In the genomic region with DNA sequence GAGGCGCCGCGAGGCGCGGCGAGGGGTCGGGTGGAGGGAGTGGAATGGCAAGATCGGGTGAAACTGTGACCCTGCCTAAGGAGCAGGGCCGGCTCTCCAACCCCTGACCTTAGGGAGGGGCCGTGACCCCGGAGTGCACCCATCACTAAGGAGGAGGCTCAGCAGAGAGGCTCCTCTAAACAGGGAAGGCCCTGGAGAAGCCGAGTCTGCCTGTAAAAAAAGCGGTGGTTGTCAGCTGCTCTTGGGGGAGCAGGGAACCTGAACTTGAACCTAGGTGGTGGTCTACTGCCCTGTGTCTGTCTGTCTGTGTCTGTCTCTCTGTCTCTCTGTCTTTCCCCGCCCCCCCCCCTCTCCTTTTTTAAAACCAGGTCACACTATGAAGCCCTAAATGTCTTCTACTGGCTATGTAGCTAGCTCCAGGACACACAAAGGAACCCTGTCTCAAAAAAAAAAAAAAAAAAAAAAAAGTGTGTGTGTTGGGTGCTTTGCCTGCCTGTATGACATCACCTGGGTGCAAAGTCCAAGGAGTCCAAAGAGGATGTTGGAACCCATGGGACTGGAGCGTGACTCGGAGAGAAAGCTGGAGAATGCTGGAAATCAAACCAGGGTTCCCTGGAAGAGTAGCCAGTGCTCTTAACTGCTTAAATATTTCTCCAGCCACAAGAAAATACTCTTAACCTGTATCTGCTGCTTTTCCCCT, we compare ENCODE assay signal across 7 mouse cellular contexts. TPM values are rescaled to one million over a fixed set of nuclear protein-coding genes. Genes with fewer than 3 reads are reported as not detected.
A peak's percentile ranks its signal among the peaks of the same experiment; 100 is the strongest.
DNase-seq lines count a peak whose midpoint lies in the region; ATAC-seq and TF ChIP-seq lines count a peak whose summit lies in the region.

No protein-coding gene starts in this region.

- TF ChIP-seq EP300 in CH12.LX (IDR thresholded peaks at IDR 0.05; ENCODE audit: low read length): no peak

- H3K4me3 ChIP-seq in CH12.LX (replicated peaks in 1 of 3; ENCODE audit: low read depth in 2 of 3, low read length in 2 of 3, poor library complexity in 1 of 3): peak overlapping the region; percentile 59 to 90 (median 78)
- H3K4me3 ChIP-seq in forebrain, embryonic 14.5 days (ENCODE audit: low read depth, low read length): peak overlapping the region; percentile 62
- H3K4me3 ChIP-seq in kidney, embryonic 16.5 days (ENCODE audit: low read length): peak overlapping the region; percentile 74

- peak overlapping the region; percentile 9; the same call in 1 of the 2 replicates for H3K27ac ChIP-seq in CH12.LX (ENCODE audit: insufficient read depth, low read depth)
- H3K27ac ChIP-seq in forebrain, embryonic 14.5 days (ENCODE audit: low read depth, low read length): peak overlapping the region; percentile 86
- peak overlapping the region; percentile 97 for H3K27ac ChIP-seq in kidney, embryonic 16.5 days (ENCODE audit: low read length)

- dilution Hi-C loops in CH12.LX (cut with MboI; ENCODE audit: extremely low pct_ligation_motif_present, extremely low pct_unique_long_range_greater_than_20kb, low sequenced_read_pairs): no loop called here

- peaks cover 2 to 16% of the 10 kb centered on the region in 2 experiments; a peak in 3 of 4 replicates for H3K4me1 ChIP-seq in CH12.LX (ENCODE audit: control insufficient read depth in 1 of 2, insufficient read depth in 2 of 2)
- H3K4me1 ChIP-seq in forebrain, embryonic 14.5 days (ENCODE audit: control insufficient read depth, insufficient read depth, low read length): peaks cover 10% of the 10 kb centered on the region; the same call in 1 of the 2 replicates
- peaks cover 24% of the 10 kb centered on the region for H3K4me1 ChIP-seq in kidney, embryonic 16.5 days (ENCODE audit: insufficient read depth, low read length)

- H3K9me3 ChIP-seq in CH12.LX (replicated peaks; ENCODE audit: low read length): no peaks in the 10 kb centered on the region
- H3K9me3 ChIP-seq in forebrain, embryonic 14.5 days (replicated peaks; ENCODE audit: control insufficient read depth, low read length): no peaks in the 10 kb centered on the region
- H3K9me3 ChIP-seq in kidney, embryonic 16.5 days (ENCODE audit: low read length): no peaks in the 10 kb centered on the region

- H3K36me3 ChIP-seq in CH12.LX (replicated peaks in 1 of 2; ENCODE audit: control insufficient read depth in 1 of 2, insufficient read depth in 1 of 2, low read length in 1 of 2): peaks cover 7 to 17% of the 10 kb centered on the region in 2 experiments
- H3K36me3 ChIP-seq in forebrain, embryonic 14.5 days (ENCODE audit: control insufficient read depth, insufficient read depth, low read length): peaks cover 8% of the 10 kb centered on the region; the same call in 1 of the 2 replicates
- H3K36me3 ChIP-seq in kidney, embryonic 16.5 days (ENCODE audit: insufficient read depth, low read length): peaks cover 5% of the 10 kb centered on the region

- in situ Hi-C loops in CH12.LX (cut with MboI; ENCODE audit: low pct_ligation_motif_present, low pct_unique_long_range_greater_than_20kb, low sequenced_read_pairs): no loop called here

- H3K4me2 ChIP-seq in CH12.LX (ENCODE audit: insufficient read depth, low read depth, poor library complexity, severe bottlenecking): peak overlapping the region; percentile 10
- peak overlapping the region; percentile 81 for H3K4me2 ChIP-seq in forebrain, embryonic 14.5 days (ENCODE audit: low read length)
- H3K4me2 ChIP-seq in kidney, embryonic 16.5 days (replicated peaks; ENCODE audit: low read depth, low read length): peak overlapping the region; percentile 90

- peak; percentile 44 for ATAC-seq in forebrain, embryonic 14.5 days
- ATAC-seq in kidney, embryonic 16.5 days (ENCODE audit: low FRiP score, low TSS enrichment): peak; percentile 73
- ATAC-seq in megakaryocyte progenitor cell, adult 5-6 weeks (replicated peaks; ENCODE audit: poor library complexity): peak; percentile 47

- DNase-seq in CH12.LX (ENCODE audit: extremely low read depth): no peak
- DNase-seq in NIH3T3 (ENCODE audit: low read depth): peak; percentile 69
- no peak for DNase-seq in forebrain, embryonic 14.5 days (ENCODE audit: low spot score)
- DNase-seq in gastrocnemius, postnatal 14 days: no peak
- no peak for DNase-seq in cerebellum, adult 9-10 months

- TF ChIP-seq RAD21 in CH12.LX (IDR thresholded peaks at IDR 0.05; ENCODE audit: low read depth, low read length): no peak

- no peak for TF ChIP-seq POLR2A in CH12.LX (IDR thresholded peaks at IDR 0.05; ENCODE audit: low read depth, low read length)

- H3K27me3 ChIP-seq in CH12.LX (replicated peaks): peaks cover 4% of the 10 kb centered on the region
- H3K27me3 ChIP-seq in forebrain, embryonic 14.5 days (replicated peaks; ENCODE audit: control insufficient read depth, insufficient read depth, low read length): no peaks in the 10 kb centered on the region
- no peaks in the 10 kb centered on the region for H3K27me3 ChIP-seq in kidney, embryonic 16.5 days (ENCODE audit: insufficient read depth, low read length)

- intact Hi-C loops in gastrocnemius, postnatal 14 days (cut with DNase I; ENCODE audit: low total_unique reads): no loop called here

- no peak for TF ChIP-seq CTCF in CH12.LX (conservative IDR thresholded peaks at IDR 0.05 in 1 of 2, IDR thresholded peaks at IDR 0.05 in 1 of 2; ENCODE audit: low read depth in 2 of 2, low read length in 2 of 2)

- H3K79me2 ChIP-seq in CH12.LX (replicated peaks; ENCODE audit: control insufficient read depth, extremely low read depth, insufficient read depth, poor library complexity, severe bottlenecking): peaks cover 29% of the 10 kb centered on the region

- WGBS in forebrain, embryonic 14.5 days: 12% methylated on average over 15 of the region's 16 CpGs
- 10% methylated on average over 16 of the region's 16 CpGs for WGBS in kidney, embryonic 16.5 days

- H3K9ac ChIP-seq in CH12.LX (ENCODE audit: insufficient read depth, low read depth): peak overlapping the region; percentile 81
- peak overlapping the region; percentile 99 for H3K9ac ChIP-seq in forebrain, embryonic 14.5 days (ENCODE audit: low read length)
- H3K9ac ChIP-seq in kidney, embryonic 16.5 days (replicated peaks; ENCODE audit: low read length): peak overlapping the region; percentile 99

TF ChIP-seq in CH12.LX, 34 proteins besides CTCF, POLR2A, EP300 and RAD21:
- TF ChIP-seq ZNF384 (IDR thresholded peaks at IDR 0.05; ENCODE audit: low read depth, low read length) (peak; percentile 85), CHD2 (IDR thresholded peaks at IDR 0.05; ENCODE audit: low read length) (0 out of 2 replicates have a peak, but pooled peaks have one; percentile 2), GABPA (IDR thresholded peaks at IDR 0.05; ENCODE audit: insufficient replicate concordance, low read depth, low read length) (no peak), MEF2A (IDR thresholded peaks at IDR 0.05; ENCODE audit: borderline replicate concordance, low read depth, low read length) (no peak), MYC (IDR thresholded peaks at IDR 0.05; ENCODE audit: low read depth, low read length) (no peak)

RNA-seq across cellular contexts. Expression of a gene that starts 13.5 kb away (rescaled TPM):
- total RNA-seq in CH12.LX (2012; rRNA removed): 133 and 146 TPM in 2 replicates
- total RNA-seq in CH12.LX (2014; rRNA removed): 182 and 195 TPM in 2 replicates
- 185 and 190 TPM in 2 replicates for polyA plus RNA-seq in CH12.LX (2012; ENCODE audit: insufficient read length, low read depth)
- 230 and 240 TPM in 2 replicates for polyA plus RNA-seq in forebrain, embryonic 14.5 days (2014; fragmentation: Nextera tagmentation; extraction: Ambion mirVana)
- 246 and 251 TPM in 2 replicates for polyA plus RNA-seq in kidney, embryonic 16.5 days (2015; fragmentation: Nextera tagmentation; extraction: Ambion mirVana)
- total RNA-seq in megakaryocyte progenitor cell, adult 5-6 weeks (2015): 156 and 172 TPM in 2 replicates
- total RNA-seq in megakaryocyte progenitor cell, adult 5-6 weeks (2017): 68.0 and 89.2 TPM in 2 replicates
- 100 to 1,000 TPM; 444 to 537 TPM for total RNA-seq in gastrocnemius, postnatal 14 days (2021)

RNA-seq across cellular contexts. Expression of a gene that starts 13.6 kb away (rescaled TPM):
- 20.5 and 28.4 TPM in 2 replicates for total RNA-seq in CH12.LX (2012; rRNA removed)
- total RNA-seq in CH12.LX (2014; rRNA removed): 19.5 and 20.1 TPM in 2 replicates
- 21.7 and 24.9 TPM in 2 replicates for polyA plus RNA-seq in CH12.LX (2012; ENCODE audit: insufficient read length, low read depth)
- 51.1 and 55.9 TPM in 2 replicates for polyA plus RNA-seq in forebrain, embryonic 14.5 days (2014; fragmentation: Nextera tagmentation; extraction: Ambion mirVana)
- 46.8 and 50.2 TPM in 2 replicates for polyA plus RNA-seq in kidney, embryonic 16.5 days (2015; fragmentation: Nextera tagmentation; extraction: Ambion mirVana)
- total RNA-seq in megakaryocyte progenitor cell, adult 5-6 weeks (2015): 10.0 and 16.4 TPM in 2 replicates
- 15.1 and 17.6 TPM in 2 replicates for total RNA-seq in megakaryocyte progenitor cell, adult 5-6 weeks (2017)
- total RNA-seq in gastrocnemius, postnatal 14 days (2021): 10 to 100 TPM; 12.9 to 14.5 TPM

RNA-seq across cellular contexts. Expression of a gene that starts 22.0 kb away (rescaled TPM):
- total RNA-seq in CH12.LX (2012; rRNA removed): 29.7 and 33.8 TPM in 2 replicates
- total RNA-seq in CH12.LX (2014; rRNA removed): 50.9 and 52.8 TPM in 2 replicates
- 67.4 and 69.7 TPM in 2 replicates for polyA plus RNA-seq in CH12.LX (2012; ENCODE audit: insufficient read length, low read depth)
- 76.4 and 91.0 TPM in 2 replicates for polyA plus RNA-seq in forebrain, embryonic 14.5 days (2014; fragmentation: Nextera tagmentation; extraction: Ambion mirVana)
- 107 and 109 TPM in 2 replicates for polyA plus RNA-seq in kidney, embryonic 16.5 days (2015; fragmentation: Nextera tagmentation; extraction: Ambion mirVana)
- total RNA-seq in megakaryocyte progenitor cell, adult 5-6 weeks (2015): 34.0 and 42.8 TPM in 2 replicates
- 23.7 and 37.6 TPM in 2 replicates for total RNA-seq in megakaryocyte progenitor cell, adult 5-6 weeks (2017)
- 10 to 100 TPM; 40.7 to 44.0 TPM for total RNA-seq in gastrocnemius, postnatal 14 days (2021)

RNA-seq across cellular contexts. Expression of a gene that starts 32.5 kb away (rescaled TPM):
- total RNA-seq in CH12.LX (2012; rRNA removed) (not detected in 2 replicates), CH12.LX (2014; rRNA removed) (not detected in 2 replicates)
- not detected in 2 replicates for polyA plus RNA-seq in CH12.LX (2012; ENCODE audit: insufficient read length, low read depth)
- polyA plus RNA-seq in forebrain, embryonic 14.5 days (2014; fragmentation: Nextera tagmentation; extraction: Ambion mirVana): 18.4 and 18.8 TPM in 2 replicates
- polyA plus RNA-seq in kidney, embryonic 16.5 days (2015; fragmentation: Nextera tagmentation; extraction: Ambion mirVana): 6.5 and 7.0 TPM in 2 replicates
- total RNA-seq in megakaryocyte progenitor cell, adult 5-6 weeks (2015): not detected in 2 replicates
- total RNA-seq in megakaryocyte progenitor cell, adult 5-6 weeks (2017): not detected in 2 replicates
- total RNA-seq in gastrocnemius, postnatal 14 days (2021): 1 to 10 TPM; 5.0 to 6.5 TPM

Comparison
In these comparisons a context has a peak if more than half of its experiments do, and no peak if none do; other contexts are left out.
1. H3K27ac ChIP-seq: peak in every context shown above with its lines; median percentile 97 in kidney, embryonic 16.5 days; 86 in forebrain, embryonic 14.5 days; 9 in CH12.LX.
2. H3K4me2 ChIP-seq: peak in every context shown above with its lines; median percentile 90 in kidney, embryonic 16.5 days; 81 in forebrain, embryonic 14.5 days; 10 in CH12.LX.